Mouse (Mus musculus) adrenal gland, postnatal 14 days (tissue): ENCODE results near the gene Aktip. TPM values are rescaled to one million over a fixed set of nuclear protein-coding genes. Genes with fewer than 3 reads are reported as not detected.

ENCODE experiments used
- total RNA-seq: library from RNA; stranded (reverse); gene quantifications from 2 replicates; pipeline ENCODE4 v1.2.3, GENCODE M21; 2021

Aktip gene
- total RNA-seq, 1 experiment from 2014 or later: 33.8 TPM

Other genes starting within 250 kb of the Aktip start
- 32.3 and 40.2 TPM in 2 replicates for gene Rbl2, start 129.9 kb downstream of the Aktip start, total RNA-seq
- 7.1 and 10.5 TPM in 2 replicates for gene Rpgrip1l, start 113.3 kb upstream of the Aktip start, total RNA-seq
- gene Fto, start 113.5 kb upstream of the Aktip start, total RNA-seq: 68.1 and 73.2 TPM in 2 replicates